Mouse (Mus musculus) cerebral cortex, adult 2 months (tissue): ENCODE data around the gene Ift172.

ENCODE experiments used
- WGBS: fragments of 180-500 bp; shearing (Covaris S2); methylation state at CpG from one replicate; pipeline ENCODE4 v1.1.7; 2018; 5-methylcytosine and 5-hydroxymethylcytosine counted together

Gene Ift172

GRCm38 (mm10) chr5:31257616-31258015, 33.3 kb downstream of the Ift172 start:
- 87% methylated on average over 11 of the region's 11 CpGs for WGBS

GRCm38 (mm10) chr5:31255971-31256370, 34.9 kb downstream of the Ift172 start:
- 32% methylated on average over 2 of the region's 2 CpGs for WGBS

GRCm38 (mm10) chr5:31255381-31255780, 35.5 kb downstream of the Ift172 start:
- WGBS, result 91% methylated on average over 2 of the region's 2 CpGs

GRCm38 (mm10) chr5:31254901-31255300, 36.0 kb downstream of the Ift172 start:
- WGBS, result 85% methylated on average over 8 of the region's 8 CpGs

- WGBS, result 75% methylated on average over 7 of the region's 7 CpGs
These were observed 36.5 kb downstream of the Ift172 start for GRCm38 (mm10) chr5:31254452-31254851.

GRCm38 (mm10) chr5:31253806-31254205, 37.1 kb downstream of the Ift172 start:
- WGBS, result 86% methylated on average over 8 of the region's 8 CpGs

- 85% methylated on average over 16 of the region's 16 CpGs for WGBS
These were observed 37.9 kb downstream of the Ift172 start for GRCm38 (mm10) chr5:31252795-31253545.

- 67% methylated on average over 10 of the region's 10 CpGs for WGBS
These were observed 38.8 kb downstream of the Ift172 start for GRCm38 (mm10) chr5:31252151-31252550.

GRCm38 (mm10) chr5:31251541-31252101, 39.3 kb downstream of the Ift172 start, which contains the start of gene Krtcap3:
Krtcap3 (plus strand) TSS chr5:31251691.
- 34% methylated on average over 47 of the region's 47 CpGs for WGBS

- 67% methylated on average over 4 of the region's 4 CpGs for WGBS
These were observed 40.2 kb downstream of the Ift172 start for GRCm38 (mm10) chr5:31250716-31251115.

- WGBS, result 18% methylated on average over 10 of the region's 10 CpGs
These were observed 48.7 kb downstream of the Ift172 start for GRCm38 (mm10) chr5:31242191-31242590.

GRCm38 (mm10) chr5:31241522-31242034, 49.3 kb downstream of the Ift172 start:
- under 1% methylated on average over 13 of the region's 13 CpGs for WGBS

GRCm38 (mm10) chr5:31240637-31241521, 50.0 kb downstream of the Ift172 start, which contains the start of the genes Nrbp1 and Gm9970:
Nrbp1 (plus strand) TSS chr5:31240864.
Gm9970 (minus strand) TSS chr5:31241232.
- under 1% methylated on average over 95 of the region's 103 CpGs for WGBS

- 81% methylated on average over 1 of the region's 1 CpGs for WGBS
These were observed 64.3 kb downstream of the Ift172 start for GRCm38 (mm10) chr5:31226641-31227040.

GRCm38 (mm10) chr5:31222696-31223095, 68.2 kb downstream of the Ift172 start:
- 96% methylated on average over 9 of the region's 9 CpGs for WGBS

GRCm38 (mm10) chr5:31221304-31221945, 69.5 kb downstream of the Ift172 start:
- 9% methylated on average over 11 of the region's 11 CpGs for WGBS

GRCm38 (mm10) chr5:31220448-31221303, 70.2 kb downstream of the Ift172 start, which contains the start of gene Ppm1g:
Ppm1g (minus strand) TSS chr5:31220687.
- WGBS, result under 1% methylated on average over 68 of the region's 70 CpGs

GRCm38 (mm10) chr5:31219911-31220447, 70.9 kb downstream of the Ift172 start:
- under 1% methylated on average over 40 of the region's 40 CpGs for WGBS

GRCm38 (mm10) chr5:31219474-31219873, 71.4 kb downstream of the Ift172 start:
- 2% methylated on average over 11 of the region's 11 CpGs for WGBS

- WGBS, result 4% methylated on average over 2 of the region's 2 CpGs
These were observed 71.8 kb downstream of the Ift172 start for GRCm38 (mm10) chr5:31219070-31219469.
